Mouse (Mus musculus) left cerebral cortex, postnatal 10 days (tissue): Measurements from ENCODE around the gene Gsc. TPM values are rescaled to one million over a fixed set of nuclear protein-coding genes. Genes with fewer than 3 reads are reported as not detected.

ENCODE experiments used
- total RNA-seq, 2 experiments: library from RNA; stranded (reverse); gene quantifications; 2 replicates each; pipeline ENCODE4 v1.2.3; 2021

Gene Gsc
- total RNA-seq, 2 experiments from 2014 or later, result not detected

Other genes starting within 250 kb of the Gsc start
- under 1 TPM; 0.36 to 0.39 TPM for gene Serpina3g, start 237.1 kb downstream of the Gsc start, total RNA-seq
- gene Serpina3i, start 210.2 kb downstream of the Gsc start, total RNA-seq, result under 1 TPM in 1 of 2 experiments, not detected in 1; 0.47 TPM
- not detected for gene Serpina3j, start 158.8 kb downstream of the Gsc start, total RNA-seq
- gene Serpina3k, start 134.8 kb downstream of the Gsc start, total RNA-seq, result not detected
- not detected for gene Serpina3m, start 134.8 kb downstream of the Gsc start, total RNA-seq
- 1 to 10 TPM; 4.2 to 6.9 TPM for gene Serpina3n, start 66.6 kb downstream of the Gsc start, total RNA-seq